Mouse (Mus musculus): Measurements from ENCODE around the gene Eef2kmt. TPM values are rescaled to one million over a fixed set of nuclear protein-coding genes. Genes with fewer than 3 reads are reported as not detected.

The Eef2kmt gene
- polyA plus RNA-seq, 1 experiment from 2014 or later: 31.6 TPM

DNA sequence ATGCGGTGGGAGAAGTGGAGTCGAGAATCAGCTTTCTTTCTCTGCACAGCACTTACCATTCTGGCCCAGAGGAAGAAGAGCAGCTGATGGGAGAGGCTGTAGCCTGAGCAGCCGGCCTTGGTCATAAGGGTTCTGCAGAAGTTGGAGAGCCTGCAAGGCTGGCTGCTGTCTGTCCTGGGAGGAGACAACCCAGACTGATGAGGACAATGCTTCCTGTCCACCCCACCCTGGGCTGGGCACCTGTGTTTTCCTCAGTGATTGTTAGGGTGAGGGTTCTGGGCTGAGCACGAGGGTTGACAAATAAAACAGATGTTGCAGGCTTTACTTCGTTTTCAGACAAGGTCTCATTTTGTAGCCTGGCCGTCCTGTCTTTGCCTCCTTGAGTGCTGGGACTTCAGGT, 39.1 kb downstream of the Eef2kmt start:
- no peak for DNase-seq (ENCODE audit: low spot score)
- no peak for ATAC-seq (replicated peaks; ENCODE audit: low FRiP score)
- no peaks in the 10 kb centered on the region for H3K36me3 ChIP-seq (ENCODE audit: control insufficient read depth, insufficient read depth, low read length)
- WGBS: 60% methylated on average over 6 of the region's 6 CpGs
- H3K27me3 ChIP-seq (replicated peaks; ENCODE audit: control insufficient read depth, insufficient read depth, low read length): no peaks in the 10 kb centered on the region
- H3K9me3 ChIP-seq (ENCODE audit: control insufficient read depth, low read length): no peaks in the 10 kb centered on the region
- no peak overlapping the region for H3K4me2 ChIP-seq
- no peak overlapping the region for H3K9ac ChIP-seq (ENCODE audit: low read depth, low read length)
- H3K4me3 ChIP-seq (ENCODE audit: low read depth, low read length): no peak overlapping the region
- H3K27ac ChIP-seq (ENCODE audit: low read depth, low read length): no peak overlapping the region
- no peaks in the 10 kb centered on the region for H3K4me1 ChIP-seq (replicated peaks; ENCODE audit: control insufficient read depth, insufficient read depth, low read length)

DNA sequence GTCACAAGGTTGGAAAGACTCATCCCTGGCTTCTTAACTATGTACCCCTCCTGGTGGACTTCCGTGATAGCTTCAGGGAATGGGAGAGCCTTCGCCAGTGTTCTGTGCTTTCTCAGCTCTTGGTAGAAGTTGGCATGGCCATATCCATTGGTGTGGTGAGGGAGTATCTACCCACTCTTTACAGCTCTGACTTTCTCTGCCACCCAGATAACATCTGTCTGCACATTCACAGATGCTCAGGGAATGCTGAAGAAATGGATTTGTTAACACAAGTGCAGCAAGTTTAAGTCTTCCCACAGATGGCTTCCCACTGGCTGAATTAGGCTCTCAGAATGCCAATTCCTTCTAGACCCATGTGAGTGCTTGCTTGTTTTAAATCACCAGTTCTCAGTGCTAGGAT, 41.7 kb downstream of the Eef2kmt start:
- 91% methylated on average over 2 of the region's 2 CpGs for WGBS
- no peaks in the 10 kb centered on the region for H3K4me1 ChIP-seq (replicated peaks; ENCODE audit: control insufficient read depth, insufficient read depth, low read length)
- no peak overlapping the region for H3K9ac ChIP-seq (ENCODE audit: low read depth, low read length)
- H3K9me3 ChIP-seq (ENCODE audit: control insufficient read depth, low read length): no peaks in the 10 kb centered on the region
- H3K36me3 ChIP-seq (ENCODE audit: control insufficient read depth, insufficient read depth, low read length): no peaks in the 10 kb centered on the region
- DNase-seq (ENCODE audit: low spot score): no peak
- ATAC-seq (replicated peaks; ENCODE audit: low FRiP score): no peak
- no peak overlapping the region for H3K4me2 ChIP-seq
- H3K4me3 ChIP-seq (ENCODE audit: low read depth, low read length): no peak overlapping the region
- H3K27me3 ChIP-seq (replicated peaks; ENCODE audit: control insufficient read depth, insufficient read depth, low read length): no peaks in the 10 kb centered on the region
- H3K27ac ChIP-seq (ENCODE audit: low read depth, low read length): no peak overlapping the region

DNA sequence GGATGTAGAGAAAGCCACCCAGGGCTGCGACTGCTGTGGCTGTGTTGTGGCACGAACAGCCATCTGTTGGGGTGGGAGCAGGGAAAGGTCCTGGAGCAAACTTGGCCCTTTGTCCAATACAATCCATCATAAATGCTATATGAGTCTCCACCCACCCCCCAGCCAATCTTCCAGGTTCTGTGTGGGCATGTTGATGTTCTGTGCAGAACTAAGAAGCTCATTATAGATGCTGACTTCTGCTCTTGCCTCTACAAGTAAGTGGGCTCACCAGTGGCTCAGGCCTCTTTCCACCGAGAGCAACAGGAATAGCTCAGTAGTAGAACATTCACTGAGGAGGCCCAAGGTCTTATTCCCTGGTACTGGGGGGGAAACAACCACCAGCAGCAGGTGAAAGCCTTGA, 43.6 kb downstream of the Eef2kmt start:
- 77% methylated on average over 3 of the region's 3 CpGs for WGBS
- no peak overlapping the region for H3K9ac ChIP-seq (ENCODE audit: low read depth, low read length)
- no peaks in the 10 kb centered on the region for H3K9me3 ChIP-seq (ENCODE audit: control insufficient read depth, low read length)
- no peaks in the 10 kb centered on the region for H3K27me3 ChIP-seq (replicated peaks; ENCODE audit: control insufficient read depth, insufficient read depth, low read length)
- no peak overlapping the region for H3K4me2 ChIP-seq
- DNase-seq (ENCODE audit: low spot score) (no peak), ATAC-seq (replicated peaks; ENCODE audit: low FRiP score) (no peak)
- H3K36me3 ChIP-seq (ENCODE audit: control insufficient read depth, insufficient read depth, low read length): no peaks in the 10 kb centered on the region
- no peaks in the 10 kb centered on the region for H3K4me1 ChIP-seq (replicated peaks; ENCODE audit: control insufficient read depth, insufficient read depth, low read length)
- H3K4me3 ChIP-seq (ENCODE audit: low read depth, low read length): no peak overlapping the region
- no peak overlapping the region for H3K27ac ChIP-seq (ENCODE audit: low read depth, low read length)

DNA sequence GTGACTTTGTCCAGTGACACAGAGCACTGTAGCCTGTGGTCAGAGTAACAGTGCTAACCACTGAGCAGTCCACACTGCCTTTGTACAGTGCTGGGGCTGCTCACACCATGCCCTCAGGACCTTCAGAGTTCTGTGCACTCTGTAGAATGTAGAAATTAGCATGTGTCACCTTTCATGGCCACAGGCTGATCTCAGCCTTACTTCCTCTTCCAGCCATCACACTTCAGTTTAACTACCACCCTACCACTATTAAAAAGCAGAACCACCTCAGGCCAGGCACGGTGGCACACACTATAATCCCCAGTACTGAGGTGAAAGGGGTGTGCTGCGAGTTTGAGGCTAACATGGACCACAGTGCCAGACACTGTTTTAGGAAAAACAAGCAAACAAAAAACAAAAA, 45.4 kb downstream of the Eef2kmt start:
- Histone ChIP-seq H3K36me3 (ENCODE audit: control insufficient read depth, insufficient read depth, low read length) (no peaks in the 10 kb centered on the region), H3K27ac (ENCODE audit: low read depth, low read length) (no peak overlapping the region), H3K27me3 (replicated peaks; ENCODE audit: control insufficient read depth, insufficient read depth, low read length) (no peaks in the 10 kb centered on the region), H3K9me3 (ENCODE audit: control insufficient read depth, low read length) (no peaks in the 10 kb centered on the region), H3K4me3 (ENCODE audit: low read depth, low read length) (no peak overlapping the region), H3K4me2 (no peak overlapping the region), H3K4me1 (replicated peaks; ENCODE audit: control insufficient read depth, insufficient read depth, low read length) (no peaks in the 10 kb centered on the region), H3K9ac (ENCODE audit: low read depth, low read length) (no peak overlapping the region)
- DNase-seq (ENCODE audit: low spot score) (no peak), ATAC-seq (replicated peaks; ENCODE audit: low FRiP score) (no peak)
- 48% methylated on average over 2 of the region's 2 CpGs for WGBS

DNA sequence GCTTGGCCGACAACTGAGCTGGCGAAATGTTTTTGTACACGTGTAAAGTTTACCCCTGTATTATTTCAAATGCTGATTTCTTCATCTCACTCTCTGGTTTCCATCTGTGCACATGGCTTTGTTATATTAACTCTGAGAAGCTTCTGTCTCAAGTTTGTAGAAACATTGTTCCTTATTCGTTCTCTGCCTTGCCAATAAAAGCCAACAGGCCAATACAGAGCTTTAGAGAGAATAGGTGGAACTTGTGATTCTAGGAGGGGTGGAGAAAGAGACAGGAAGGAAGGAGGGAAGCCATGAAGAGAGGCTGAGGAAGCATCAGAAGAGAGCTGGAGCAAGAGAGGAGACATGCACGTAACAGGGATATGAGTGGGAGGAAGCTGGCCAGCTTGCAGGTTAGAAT, 49.7 kb downstream of the Eef2kmt start:
- Histone ChIP-seq H3K9ac (ENCODE audit: low read depth, low read length) (no peak overlapping the region), H3K27ac (ENCODE audit: low read depth, low read length) (no peak overlapping the region), H3K27me3 (replicated peaks; ENCODE audit: control insufficient read depth, insufficient read depth, low read length) (no peaks in the 10 kb centered on the region), H3K4me1 (replicated peaks; ENCODE audit: control insufficient read depth, insufficient read depth, low read length) (no peaks in the 10 kb centered on the region; the same call in 1 of the 2 replicates), H3K9me3 (ENCODE audit: control insufficient read depth, low read length) (no peaks in the 10 kb centered on the region), H3K36me3 (ENCODE audit: control insufficient read depth, insufficient read depth, low read length) (0 out of 2 replicates have a peak, but pooled peaks cover 3% of the 10 kb centered on the region), H3K4me2 (no peak overlapping the region), H3K4me3 (ENCODE audit: low read depth, low read length) (no peak overlapping the region)
- WGBS: 71% methylated on average over 5 of the region's 5 CpGs
- DNase-seq (ENCODE audit: low spot score) (no peak), ATAC-seq (replicated peaks; ENCODE audit: low FRiP score) (no peak)

DNA sequence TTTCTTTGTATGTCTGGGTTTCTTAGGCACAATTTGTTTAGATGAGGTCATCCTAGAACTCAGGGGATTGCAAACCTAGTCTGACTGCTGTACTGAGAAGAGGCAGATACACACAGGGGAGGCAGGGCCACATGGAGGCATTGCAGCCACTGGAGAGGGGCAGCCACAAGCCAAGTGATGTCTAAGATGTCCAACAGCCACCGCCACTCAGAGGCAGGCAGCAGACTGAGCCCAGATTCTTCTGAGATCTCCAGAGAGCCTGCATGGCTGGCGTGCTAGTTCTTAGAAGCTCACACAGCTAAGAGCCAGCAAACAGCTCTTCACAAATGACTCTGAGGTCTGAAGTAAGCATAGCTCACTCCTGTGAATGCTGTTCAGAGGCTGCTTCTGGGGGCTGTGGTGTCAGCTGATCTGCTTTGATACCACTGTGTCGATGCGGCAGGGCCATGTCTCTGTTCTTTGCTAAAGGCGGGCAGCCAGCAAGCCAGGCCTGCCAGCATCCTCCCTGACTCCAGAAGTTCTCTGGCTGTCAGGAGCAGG, 50.3 kb downstream of the Eef2kmt start:
- H3K27me3 ChIP-seq (replicated peaks; ENCODE audit: control insufficient read depth, insufficient read depth, low read length): no peaks in the 10 kb centered on the region
- H3K36me3 ChIP-seq (ENCODE audit: control insufficient read depth, insufficient read depth, low read length): 0 out of 2 replicates have a peak, but pooled peaks cover 3% of the 10 kb centered on the region
- 81% methylated on average over 5 of the region's 5 CpGs for WGBS
- no peaks in the 10 kb centered on the region for H3K9me3 ChIP-seq (ENCODE audit: control insufficient read depth, low read length)
- H3K27ac ChIP-seq (ENCODE audit: low read depth, low read length): no peak overlapping the region
- H3K9ac ChIP-seq (ENCODE audit: low read depth, low read length): no peak overlapping the region
- H3K4me2 ChIP-seq: no peak overlapping the region
- DNase-seq (ENCODE audit: low spot score) (no peak), ATAC-seq (replicated peaks; ENCODE audit: low FRiP score) (no peak)
- no peaks in the 10 kb centered on the region; the same call in 1 of the 2 replicates for H3K4me1 ChIP-seq (replicated peaks; ENCODE audit: control insufficient read depth, insufficient read depth, low read length)
- no peak overlapping the region for H3K4me3 ChIP-seq (ENCODE audit: low read depth, low read length)

DNA sequence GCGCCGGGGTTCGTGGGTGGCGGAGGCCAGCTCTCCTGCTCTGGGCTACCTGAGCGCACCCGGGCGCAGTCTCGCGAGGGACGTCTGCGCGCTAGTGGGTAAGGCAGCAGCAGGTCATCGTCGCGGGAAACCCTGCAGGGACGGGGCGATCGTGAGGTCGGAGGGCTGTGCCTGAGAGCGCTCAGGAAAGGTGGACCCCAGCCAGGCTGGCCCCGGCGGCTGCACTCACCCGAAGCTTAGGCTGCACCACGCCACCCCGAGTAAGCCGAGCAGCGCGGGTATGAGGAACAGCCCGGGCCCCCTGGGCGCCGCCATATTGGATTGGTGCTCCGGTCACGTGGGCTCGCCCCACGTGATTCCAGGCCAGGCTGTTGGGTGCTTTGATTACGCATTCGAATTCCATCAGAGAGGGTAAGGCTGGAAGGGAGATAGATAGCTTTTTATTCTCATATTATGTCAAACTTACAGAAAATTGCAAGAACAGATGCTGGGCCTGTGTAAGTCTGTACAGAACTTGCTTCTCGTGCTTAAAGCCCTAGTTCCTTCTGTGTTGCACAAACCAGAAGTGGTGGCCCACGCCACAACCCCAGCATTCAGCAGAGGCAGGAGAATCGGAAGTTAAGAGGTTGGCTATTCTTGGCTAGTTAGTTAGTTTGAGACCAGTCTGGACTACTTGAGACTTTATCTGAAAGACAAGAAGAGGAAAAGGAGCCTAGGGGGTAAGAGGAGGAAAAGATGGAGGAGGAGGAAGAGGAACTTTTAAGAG, 51.9 kb downstream of the Eef2kmt start, which contains the start of gene Nagpa:
Gene Nagpa (minus strand): TSS at position 345 of the 766 bp plus-strand sequence.
- peak; percentile 85 for ATAC-seq (replicated peaks; ENCODE audit: low FRiP score)
- Histone ChIP-seq H3K4me3 (ENCODE audit: low read depth, low read length) (peak within 1 kb of the TSS; percentile 90), H3K4me1 (replicated peaks; ENCODE audit: control insufficient read depth, insufficient read depth, low read length) (no peaks in the 10 kb centered on the region; the same call in 1 of the 2 replicates), H3K27ac (ENCODE audit: low read depth, low read length) (peak within 1 kb of the TSS; percentile 30), H3K9ac (ENCODE audit: low read depth, low read length) (peak within 1 kb of the TSS; percentile 74), H3K36me3 (ENCODE audit: control insufficient read depth, insufficient read depth, low read length) (0 out of 2 replicates have a peak, but pooled peaks cover 8% of the 10 kb centered on the region), H3K4me2 (peak within 1 kb of the TSS; percentile 96), H3K9me3 (ENCODE audit: control insufficient read depth, low read length) (no peaks in the 10 kb centered on the region), H3K27me3 (replicated peaks; ENCODE audit: control insufficient read depth, insufficient read depth, low read length) (no peaks in the 10 kb centered on the region)
- 4% methylated on average over 40 of the region's 40 CpGs for WGBS
- DNase-seq (ENCODE audit: low spot score): peak; percentile 83

DNA sequence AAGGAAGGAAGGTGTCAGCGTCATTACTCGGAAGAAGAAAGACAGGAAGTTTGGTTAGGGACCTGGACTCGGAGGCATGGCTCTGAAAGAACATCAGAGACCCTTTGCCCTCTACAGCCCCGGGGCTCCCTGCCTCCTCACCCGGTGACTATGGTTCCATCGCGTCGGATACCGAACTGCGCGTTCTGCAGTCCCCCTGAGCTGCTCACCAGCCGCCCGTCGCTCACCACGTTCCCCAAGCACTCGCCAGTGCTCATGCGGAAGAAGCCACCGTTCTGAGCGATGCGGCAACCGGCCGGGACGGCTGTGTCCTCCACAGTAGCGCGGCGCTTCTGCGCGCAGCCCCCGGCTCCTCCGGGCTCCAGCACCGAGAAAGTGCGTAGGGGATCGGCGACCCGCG, 52.6 kb downstream of the Eef2kmt start:
- peak overlapping the region; percentile 96 for H3K4me2 ChIP-seq
- no peaks in the 10 kb centered on the region for H3K27me3 ChIP-seq (replicated peaks; ENCODE audit: control insufficient read depth, insufficient read depth, low read length)
- peak; percentile 57; the same call in 1 of the 2 replicates for ATAC-seq (replicated peaks; ENCODE audit: low FRiP score)
- no peaks in the 10 kb centered on the region for H3K9me3 ChIP-seq (ENCODE audit: control insufficient read depth, low read length)
- 1% methylated on average over 36 of the region's 36 CpGs for WGBS
- H3K4me1 ChIP-seq (replicated peaks; ENCODE audit: control insufficient read depth, insufficient read depth, low read length): no peaks in the 10 kb centered on the region; the same call in 1 of the 2 replicates
- peak; percentile 43 for DNase-seq (ENCODE audit: low spot score)
- H3K27ac ChIP-seq (ENCODE audit: low read depth, low read length): peak overlapping the region; percentile 30
- peak overlapping the region; percentile 90 for H3K4me3 ChIP-seq (ENCODE audit: low read depth, low read length)
- H3K36me3 ChIP-seq (ENCODE audit: control insufficient read depth, insufficient read depth, low read length): peaks cover 12% of the 10 kb centered on the region; the same call in 1 of the 2 replicates
- H3K9ac ChIP-seq (ENCODE audit: low read depth, low read length): peak overlapping the region; percentile 74
